Mouse (Mus musculus): ENCODE measurements around the gene Pdzrn4.

The Pdzrn4 gene

GRCm38 (mm10) chr15:92704146-92704545, 307.5 kb downstream of the Pdzrn4 start:
- DNase-seq (ENCODE audit: extremely low read depth, low read depth), result no peak

- no peak for DNase-seq (ENCODE audit: extremely low read depth, low read depth)
Observed at GRCm38 (mm10) chr15:92738676-92739075, 342.0 kb downstream of the Pdzrn4 start.

- DNase-seq (ENCODE audit: extremely low read depth, low read depth), result no peak
Observed at GRCm38 (mm10) chr15:92739887-92740286, 343.2 kb downstream of the Pdzrn4 start.

GRCm38 (mm10) chr15:92743624-92744023, 346.9 kb downstream of the Pdzrn4 start:
- no peak for DNase-seq (ENCODE audit: extremely low read depth, low read depth)

- DNase-seq (ENCODE audit: extremely low read depth, low read depth), result no peak
Observed at GRCm38 (mm10) chr15:92746081-92746480, 349.4 kb downstream of the Pdzrn4 start.

GRCm38 (mm10) chr15:92752167-92752566, 355.5 kb downstream of the Pdzrn4 start:
- no peak for DNase-seq (ENCODE audit: extremely low read depth, low read depth)

- DNase-seq (ENCODE audit: extremely low read depth, low read depth), result no peak
Observed at GRCm38 (mm10) chr15:92752578-92752977, 355.9 kb downstream of the Pdzrn4 start.

GRCm38 (mm10) chr15:92757085-92757903, 360.6 kb downstream of the Pdzrn4 start:
- no peak for DNase-seq (ENCODE audit: extremely low read depth, low read depth)

- DNase-seq (ENCODE audit: extremely low read depth, low read depth), result no peak
Observed at GRCm38 (mm10) chr15:92759001-92759400, 362.3 kb downstream of the Pdzrn4 start.

GRCm38 (mm10) chr15:92763303-92763702, 366.6 kb downstream of the Pdzrn4 start:
- no peak for DNase-seq (ENCODE audit: extremely low read depth, low read depth)

GRCm38 (mm10) chr15:92769535-92769934, 372.9 kb downstream of the Pdzrn4 start:
- no peak for DNase-seq (ENCODE audit: extremely low read depth, low read depth)

GRCm38 (mm10) chr15:92788036-92788435, 391.4 kb downstream of the Pdzrn4 start:
- DNase-seq (ENCODE audit: extremely low read depth, low read depth), result no peak

GRCm38 (mm10) chr15:92794275-92794674, 397.6 kb downstream of the Pdzrn4 start:
- no peak for DNase-seq (ENCODE audit: extremely low read depth, low read depth)

GRCm38 (mm10) chr15:92805934-92806333, 409.3 kb downstream of the Pdzrn4 start:
- DNase-seq (ENCODE audit: extremely low read depth, low read depth), result no peak

- no peak for DNase-seq (ENCODE audit: extremely low read depth, low read depth)
Observed at GRCm38 (mm10) chr15:92806352-92806751, 409.7 kb downstream of the Pdzrn4 start.

Measured in MEL-GATA-1-ER (cell line).